Mouse (Mus musculus): ENCODE data around the gene Dis3l2. TPM values are rescaled to one million over a fixed set of nuclear protein-coding genes. Genes with fewer than 3 reads are reported as not detected.
A peak's percentile ranks its signal among the peaks of the same experiment; 100 is the strongest.

The Dis3l2 gene
- total and polyA plus RNA-seq, 3 experiments, result 11.2 to 14.9 (median 14.8) TPM

- no peak for DNase-seq
These were observed 212.9 kb downstream of the Dis3l2 start for GRCm38 (mm10) chr1:86916355-86916984.

GRCm38 (mm10) chr1:86925776-86926175, 222.2 kb downstream of the Dis3l2 start:
- DNase-seq, result no peak

- DNase-seq, result no peak
These were observed 228.2 kb downstream of the Dis3l2 start for GRCm38 (mm10) chr1:86931606-86932379.

GRCm38 (mm10) chr1:86932810-86933209, 229.2 kb downstream of the Dis3l2 start:
- DNase-seq, result no peak

- no peak for DNase-seq
These were observed 230.0 kb downstream of the Dis3l2 start for GRCm38 (mm10) chr1:86933656-86934055.

- no peak for DNase-seq
These were observed 248.0 kb downstream of the Dis3l2 start for GRCm38 (mm10) chr1:86951501-86952205.

GRCm38 (mm10) chr1:86955801-86956200, 252.2 kb downstream of the Dis3l2 start:
- no peak for DNase-seq

GRCm38 (mm10) chr1:86968261-86968964, 264.8 kb downstream of the Dis3l2 start:
- DNase-seq, result peak; percentile 71

- DNase-seq, result no peak
These were observed 265.6 kb downstream of the Dis3l2 start for GRCm38 (mm10) chr1:86969173-86969725.

- no peak for DNase-seq
These were observed 269.1 kb downstream of the Dis3l2 start for GRCm38 (mm10) chr1:86972693-86973092.

GRCm38 (mm10) chr1:86977018-86977417, 273.4 kb downstream of the Dis3l2 start:
- no peak for DNase-seq

GRCm38 (mm10) chr1:86986372-86986771, 282.8 kb downstream of the Dis3l2 start:
- no peak for DNase-seq

- peak; percentile 6 for DNase-seq
These were observed 289.2 kb downstream of the Dis3l2 start for GRCm38 (mm10) chr1:86992849-86993248.

GRCm38 (mm10) chr1:86994023-86994422, 290.4 kb downstream of the Dis3l2 start:
- DNase-seq, result no peak

- DNase-seq, result no peak
These were observed 294.4 kb downstream of the Dis3l2 start for GRCm38 (mm10) chr1:86998051-86998450.

- DNase-seq, result no peak
These were observed 297.8 kb downstream of the Dis3l2 start for GRCm38 (mm10) chr1:87001365-87001764.

- no peak for DNase-seq
These were observed 299.0 kb downstream of the Dis3l2 start for GRCm38 (mm10) chr1:87002545-87003168.

- DNase-seq, result no peak
These were observed 299.6 kb downstream of the Dis3l2 start for GRCm38 (mm10) chr1:87003169-87003552.

- no peak for DNase-seq
These were observed 302.8 kb downstream of the Dis3l2 start for GRCm38 (mm10) chr1:87006425-87006824.

- DNase-seq, result no peak
These were observed 304.6 kb downstream of the Dis3l2 start for GRCm38 (mm10) chr1:87008211-87008610.

GRCm38 (mm10) chr1:87009156-87009555, 305.5 kb downstream of the Dis3l2 start:
- no peak for DNase-seq
